Mouse (Mus musculus) T-helper 17 cell (primary cell): ENCODE data around the gene Myo1a.

ENCODE experiments used
- in situ Hi-C, 2 experiments: fragments of 300-600 bp; cut with MboI, MseI; formaldehyde crosslinking; loops; 1 replicate in 1 of 2; 2 replicates in 1 of 2; pipeline ENCODE4 v1.15.1; 2025; ENCODE audit warnings: high pct_unique_total_duplicates in 2 of 2

Gene Myo1a

DNA sequence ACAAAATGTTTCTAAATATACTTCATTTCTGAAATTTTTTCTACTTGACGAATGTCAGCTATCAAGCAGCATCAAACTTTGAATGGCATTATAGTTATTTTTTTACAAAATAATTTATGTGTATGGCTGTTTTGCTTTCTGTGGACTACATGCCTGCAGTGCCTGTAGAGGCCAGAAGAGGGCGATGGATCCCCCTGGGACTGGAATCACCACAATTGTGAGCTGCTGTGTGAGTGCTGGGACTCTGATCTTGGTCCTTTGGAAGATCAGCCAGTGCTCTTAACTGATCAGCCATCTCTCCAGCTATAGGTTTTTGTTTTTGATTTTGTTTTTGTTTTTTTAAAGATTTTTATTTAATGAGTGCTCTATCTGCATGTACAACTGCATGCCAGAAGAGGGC lies 33.7 kb upstream of the Myo1a start:
- in situ Hi-C loops: loop anchor here (10.0 to 25.0 kb wide), 3 partner anchors 606 to 891 kb away; partner anchors contain the start of genes Cdk4 (in 1 of the 2), March9 (in 1 of the 2), Myl6 (in 1 of the 2) and Myl6b (in 1 of the 2)

DNA sequence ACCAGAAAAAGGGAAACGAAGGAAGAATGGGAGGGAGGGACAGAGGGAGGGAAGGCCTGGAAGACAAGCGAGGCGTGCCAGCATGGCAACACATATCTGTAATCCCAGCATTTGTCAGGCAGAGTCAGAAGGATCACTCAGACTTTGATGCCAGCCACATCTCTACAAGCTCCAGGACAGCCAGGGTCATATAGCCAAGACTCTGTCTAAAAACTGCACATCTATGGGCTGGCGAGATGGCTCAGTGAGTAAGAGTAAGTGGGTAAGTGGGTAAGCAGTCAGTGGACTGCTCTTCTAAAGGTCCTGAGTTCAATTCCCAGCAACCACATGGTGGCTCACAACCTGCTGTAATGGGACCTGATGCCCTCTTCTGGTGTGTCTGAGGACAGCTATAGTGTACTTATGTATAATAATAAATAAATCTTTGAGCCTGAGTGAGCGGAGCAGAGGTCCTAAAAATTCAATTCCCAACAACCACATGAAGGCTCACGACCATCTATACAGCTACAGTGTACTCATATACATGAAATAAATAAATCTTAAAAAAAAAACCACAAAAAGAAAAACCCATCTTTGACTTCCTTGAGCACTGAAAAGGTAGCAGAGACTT lies 30.8 kb upstream of the Myo1a start:
- in situ Hi-C loops: loop anchor here (10.0 to 25.0 kb wide), 3 partner anchors 609 to 888 kb away; partner anchors contain the start of genes Cdk4 (in 1 of the 2), March9 (in 1 of the 2), Myl6 (in 1 of the 2) and Myl6b (in 1 of the 2)

- in situ Hi-C loops: loop anchor here (5.0 to 25.0 kb wide), 4 partner anchors 67 to 887 kb away; partner anchors contain the start of genes Cdk4 (in 1 of the 2), March9 (in 1 of the 2), Myl6 (in 1 of the 2) and Myl6b (in 1 of the 2)
Measured at GRCm38 (mm10) chr10:127674794-127675522, 30.0 kb upstream of the Myo1a start.

DNA sequence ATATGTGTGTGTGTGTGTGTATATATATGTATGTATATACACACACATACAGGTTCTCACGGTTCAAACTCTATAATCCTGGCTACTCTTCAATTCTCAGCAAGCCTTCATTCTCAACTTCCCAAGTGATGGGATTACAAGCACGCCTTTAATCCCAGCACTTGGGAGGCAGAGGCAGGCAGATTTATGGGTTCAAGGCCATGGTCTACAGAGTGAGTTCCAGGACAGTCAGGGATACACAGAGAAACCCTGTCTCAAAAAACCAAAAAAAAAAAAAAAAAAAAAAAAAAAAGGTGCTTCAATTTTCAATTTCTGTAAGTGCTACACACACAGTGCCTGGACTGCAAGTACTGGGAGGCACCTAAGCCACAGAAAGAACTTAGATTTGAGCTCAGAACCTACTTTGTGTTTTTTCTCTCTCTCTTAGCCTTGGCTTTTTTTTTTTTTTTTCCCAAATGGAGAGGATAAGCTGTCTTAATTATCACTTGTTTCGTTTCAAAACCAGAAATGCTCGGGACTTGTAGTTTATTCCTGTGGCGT lies 29.0 kb upstream of the Myo1a start:
- in situ Hi-C loops: loop anchor here in 1 of 2 experiments (5.0 to 10.0 kb wide), 2 partner anchors 66 to 611 kb away; partner anchors contain the start of genes Cdk4 and March9

- in situ Hi-C loops: loop anchor here in 1 of 2 experiments (5.0 to 10.0 kb wide), 2 partner anchors 65 to 612 kb away; partner anchors contain the start of genes Cdk4 and March9
Measured at GRCm38 (mm10) chr10:127676691-127677548, 28.1 kb upstream of the Myo1a start.

- in situ Hi-C loops: loop anchor here in 1 of 2 experiments (5.0 to 10.0 kb wide), 2 partner anchors 65 to 613 kb away; partner anchors contain the start of genes Cdk4 and March9
Measured at GRCm38 (mm10) chr10:127677591-127678336, 27.2 kb upstream of the Myo1a start.

DNA sequence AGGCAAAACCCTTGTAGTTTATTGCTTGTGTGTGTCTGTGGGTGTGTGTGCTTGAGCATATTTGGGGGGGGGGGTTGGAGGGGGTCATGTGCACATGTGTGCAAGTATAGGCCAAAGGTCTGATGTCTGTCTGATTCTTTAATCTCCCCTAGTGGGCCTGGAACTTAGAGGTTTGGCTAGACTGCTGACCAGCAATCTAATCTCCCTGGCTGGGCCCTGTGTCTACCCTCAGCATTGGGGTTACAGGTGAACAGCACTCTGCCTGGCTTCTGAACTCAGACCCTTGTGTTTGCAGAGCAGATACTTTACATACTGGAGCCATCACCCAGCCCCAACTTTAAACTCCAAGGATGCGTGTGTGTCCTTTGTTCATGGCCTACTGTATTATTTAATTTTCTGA lies 25.8 kb upstream of the Myo1a start:
- in situ Hi-C loops: loop anchor here in 1 of 2 experiments (5.0 to 10.0 kb wide), 2 partner anchors 63 to 614 kb away; partner anchors contain the start of genes Cdk4 and March9

DNA sequence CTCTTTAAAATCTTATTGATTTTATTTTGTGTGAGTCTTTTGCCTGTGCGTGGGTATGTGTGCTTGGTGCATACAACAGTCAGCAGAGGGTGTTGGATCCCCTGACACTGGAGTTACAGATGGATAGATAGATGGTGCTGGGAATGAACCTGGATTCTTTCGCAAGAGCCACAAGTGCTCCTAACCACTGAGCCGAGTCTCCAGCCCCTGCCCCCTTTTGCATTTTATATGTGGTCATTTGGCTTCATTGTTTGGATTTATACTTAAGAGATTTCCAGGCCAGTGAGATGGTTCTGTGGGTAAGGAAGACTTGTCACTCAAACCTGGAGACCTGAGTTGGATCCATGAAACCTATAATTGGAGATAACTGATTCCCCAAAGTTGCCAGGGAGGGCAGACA lies 25.1 kb upstream of the Myo1a start:
- in situ Hi-C loops: loop anchor here in 1 of 2 experiments (5.0 to 10.0 kb wide), 2 partner anchors 62 to 615 kb away; partner anchors contain the start of genes Cdk4 and March9

- in situ Hi-C loops: no loop called here
Measured at GRCm38 (mm10) chr10:127682886-127683285, 22.1 kb upstream of the Myo1a start.

DNA sequence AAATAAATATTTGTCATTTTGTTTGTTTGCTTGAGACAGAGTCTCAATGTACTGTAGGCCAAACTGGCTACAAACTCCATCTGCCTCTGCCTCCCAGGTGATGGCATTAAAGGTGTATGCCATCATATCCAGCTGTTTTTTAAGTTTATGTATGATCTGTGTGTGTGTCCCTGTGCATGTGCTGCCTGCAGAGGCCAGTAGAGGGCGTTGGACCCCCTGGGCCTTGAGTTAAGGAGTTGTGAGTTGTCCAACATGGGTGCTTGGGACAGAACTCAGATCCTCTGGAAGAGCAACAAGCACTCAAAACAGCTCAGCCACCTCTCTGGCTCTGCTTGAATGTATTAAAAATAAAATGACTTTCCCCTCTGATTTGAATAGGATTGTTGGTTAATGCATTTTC lies 13.9 kb upstream of the Myo1a start:
- in situ Hi-C loops: no loop called here

GRCm38 (mm10) chr10:127694636-127695035 lies 10.3 kb upstream of the Myo1a start:
- in situ Hi-C loops: no loop called here

DNA sequence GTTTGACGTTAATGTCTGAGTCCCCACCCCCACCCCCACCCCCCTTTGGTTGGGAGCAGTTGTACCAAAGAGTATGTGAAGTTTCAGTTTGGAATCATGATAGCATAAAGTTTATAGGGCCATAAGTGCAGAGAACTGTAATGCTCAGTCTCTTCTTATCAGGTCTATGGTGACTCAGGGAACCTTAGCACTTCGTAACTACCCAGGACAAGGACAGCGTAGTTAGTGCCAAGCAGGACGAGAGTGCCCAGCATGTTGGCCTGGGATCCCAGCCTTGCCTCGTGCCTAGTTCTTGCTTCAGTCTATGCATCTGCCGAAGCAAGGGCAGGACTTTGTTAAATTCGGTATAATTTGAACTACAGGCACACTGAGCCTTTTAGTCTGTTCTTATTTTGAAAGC lies 9.2 kb upstream of the Myo1a start:
- in situ Hi-C loops: no loop called here

GRCm38 (mm10) chr10:127698966-127699365 lies 6.0 kb upstream of the Myo1a start:
- in situ Hi-C loops: no loop called here

DNA sequence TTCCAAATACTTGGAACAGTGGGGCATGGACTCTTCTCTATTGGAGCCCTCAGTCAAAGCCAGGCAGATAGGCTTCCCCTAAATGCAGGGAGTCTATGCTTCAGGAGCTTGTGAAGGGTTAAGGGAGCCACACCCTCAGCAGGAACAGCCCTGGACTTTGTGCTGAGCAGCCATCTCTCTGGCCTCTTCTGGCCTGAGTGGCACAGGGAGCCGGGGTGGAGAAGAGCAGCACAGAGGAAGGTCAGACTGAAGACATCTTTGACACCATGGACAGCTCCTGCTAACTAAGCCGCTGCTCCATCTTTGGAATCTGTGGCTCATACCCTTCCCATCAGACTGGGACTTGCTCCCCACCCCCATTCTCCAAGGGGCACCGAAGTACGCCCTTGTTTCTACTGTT lies 1.7 kb upstream of the Myo1a start:
- in situ Hi-C loops: no loop called here

- in situ Hi-C loops: no loop called here
Measured at GRCm38 (mm10) chr10:127704293-127704692, 677 bp upstream of the Myo1a start.

GRCm38 (mm10) chr10:127705783-127706182 lies 813 bp downstream of the Myo1a start:
- in situ Hi-C loops: no loop called here

GRCm38 (mm10) chr10:127707721-127708120 lies 2.8 kb downstream of the Myo1a start:
- in situ Hi-C loops: no loop called here

GRCm38 (mm10) chr10:127708850-127709370 lies 3.9 kb downstream of the Myo1a start:
- in situ Hi-C loops: no loop called here

- in situ Hi-C loops: no loop called here
Measured at GRCm38 (mm10) chr10:127710331-127710730, 5.4 kb downstream of the Myo1a start.

GRCm38 (mm10) chr10:127712736-127713135 lies 7.8 kb downstream of the Myo1a start:
- in situ Hi-C loops: no loop called here
